Mouse (Mus musculus): ENCODE data around the gene Ttyh3. TPM values are rescaled to one million over a fixed set of nuclear protein-coding genes. Genes with fewer than 3 reads are reported as not detected.

The Ttyh3 gene
- total RNA-seq, 2 experiments from 2014 or later: 6.1 to 7.8 TPM

- peak; percentile 41 for DNase-seq
These were observed 39.1 kb downstream of the Ttyh3 start for GRCm38 (mm10) chr5:140609511-140610272.

GRCm38 (mm10) chr5:140608634-140609015 is 40.2 kb downstream of the Ttyh3 start:
- DNase-seq: no peak

- no peak for DNase-seq
These were observed 40.8 kb downstream of the Ttyh3 start for GRCm38 (mm10) chr5:140607836-140608633.

- peak; percentile 89 for DNase-seq
These were observed 41.6 kb downstream of the Ttyh3 start, which contains the start of gene Lfng for GRCm38 (mm10) chr5:140607001-140607835. Gene Lfng (plus strand): TSS chr5:140607320.

- DNase-seq: no peak
These were observed 42.4 kb downstream of the Ttyh3 start for GRCm38 (mm10) chr5:140606386-140606785.

- no peak for DNase-seq
These were observed 43.6 kb downstream of the Ttyh3 start for GRCm38 (mm10) chr5:140605228-140605627.

- DNase-seq: no peak
These were observed 44.4 kb downstream of the Ttyh3 start for GRCm38 (mm10) chr5:140604386-140604785.

GRCm38 (mm10) chr5:140602540-140602939 is 46.3 kb downstream of the Ttyh3 start:
- no peak for DNase-seq

GRCm38 (mm10) chr5:140601712-140602111 is 47.1 kb downstream of the Ttyh3 start:
- no peak for DNase-seq

- no peak for DNase-seq
These were observed 48.9 kb downstream of the Ttyh3 start for GRCm38 (mm10) chr5:140599939-140600338.

GRCm38 (mm10) chr5:140597787-140598186 is 51.0 kb downstream of the Ttyh3 start:
- no peak for DNase-seq

GRCm38 (mm10) chr5:140596927-140597588 is 51.8 kb downstream of the Ttyh3 start:
- no peak for DNase-seq

GRCm38 (mm10) chr5:140596426-140596825 is 52.4 kb downstream of the Ttyh3 start:
- no peak for DNase-seq

GRCm38 (mm10) chr5:140594846-140595245 is 54.0 kb downstream of the Ttyh3 start:
- no peak for DNase-seq

GRCm38 (mm10) chr5:140589082-140589774 is 59.6 kb downstream of the Ttyh3 start:
- DNase-seq: no peak

- no peak for DNase-seq
These were observed 65.0 kb downstream of the Ttyh3 start for GRCm38 (mm10) chr5:140583732-140584368.

GRCm38 (mm10) chr5:140582995-140583731 is 65.7 kb downstream of the Ttyh3 start:
- peak; percentile 60 for DNase-seq

GRCm38 (mm10) chr5:140581569-140581968 is 67.3 kb downstream of the Ttyh3 start:
- no peak for DNase-seq

GRCm38 (mm10) chr5:140579771-140580170 is 69.1 kb downstream of the Ttyh3 start:
- DNase-seq: no peak

- no peak for DNase-seq
These were observed 69.6 kb downstream of the Ttyh3 start for GRCm38 (mm10) chr5:140579221-140579620.

Measured in gastrocnemius, postnatal 25 days (tissue).